Mouse (Mus musculus): ENCODE data around the gene Cxcl15.

GRCm38 (mm10) chr5:90771880-90772653, 22.3 kb upstream of the Cxcl15 start, which contains the start of gene Pf4:
- TF ChIP-seq POLR2A (IDR thresholded peaks at IDR 0.05; ENCODE audit: control insufficient read depth, low read depth, low read length) = no peak
- TF ChIP-seq CTCF (IDR thresholded peaks at IDR 0.05; ENCODE audit: control insufficient read depth, insufficient read depth, insufficient replicate concordance, low read depth, low read length) = no peak

Data from testis, adult 2 months (tissue).